Mouse (Mus musculus): ENCODE data around the gene Hspa8. TPM values are rescaled to one million over a fixed set of nuclear protein-coding genes. Genes with fewer than 3 reads are reported as not detected.

Gene Hspa8
- polyA plus RNA-seq, 3 experiments from 2014 or later, result 2,551 to 3,273 (median 2,898) TPM

DNA sequence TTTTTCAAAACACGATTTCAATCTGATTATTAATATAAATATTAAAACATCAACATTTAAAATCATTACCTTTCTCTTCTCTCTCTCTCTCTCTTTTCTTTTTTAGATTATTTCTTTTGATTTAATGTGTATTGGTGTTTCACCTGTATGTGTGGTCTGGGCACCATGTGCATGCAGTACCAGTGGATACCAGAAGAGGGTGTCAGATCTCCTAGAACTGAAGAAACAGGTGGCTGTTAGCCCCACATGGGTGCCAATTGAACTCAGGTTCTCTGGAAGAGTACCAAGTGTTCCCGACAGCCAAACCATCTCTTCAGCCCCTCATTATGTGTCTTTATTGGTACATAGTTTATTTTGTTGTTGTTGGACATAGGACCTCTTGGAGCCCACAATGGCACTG, 11.1 kb downstream of the Hspa8 start:
- ATAC-seq, result no peak

GRCm38 (mm10) chr9:40814060-40814459, 13.3 kb downstream of the Hspa8 start:
- ATAC-seq, result peak; percentile 91

GRCm38 (mm10) chr9:40817325-40818028, 16.7 kb downstream of the Hspa8 start:
- no peak for ATAC-seq

- no peak for ATAC-seq
Measured at GRCm38 (mm10) chr9:40825601-40826000, 24.8 kb downstream of the Hspa8 start.

DNA sequence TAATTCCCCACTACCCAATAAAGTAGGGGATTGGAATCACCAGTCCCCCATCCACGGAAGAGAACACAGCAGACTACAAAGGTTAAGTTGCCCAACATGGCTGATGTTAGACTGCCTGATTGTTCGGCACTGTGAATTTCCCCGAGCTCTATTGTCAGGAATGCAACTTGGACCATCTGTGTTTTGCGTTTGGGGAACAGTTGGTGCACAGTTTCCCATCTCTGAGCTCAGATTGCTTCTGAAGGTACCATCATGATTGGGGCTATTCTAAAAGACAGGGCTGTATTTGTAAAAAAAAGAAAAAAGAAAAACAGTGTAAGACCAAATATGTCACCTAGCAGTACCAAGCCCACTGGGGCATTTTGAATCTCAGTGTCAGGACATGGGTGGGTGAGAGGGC, 26.6 kb downstream of the Hspa8 start:
- no peak for ATAC-seq

DNA sequence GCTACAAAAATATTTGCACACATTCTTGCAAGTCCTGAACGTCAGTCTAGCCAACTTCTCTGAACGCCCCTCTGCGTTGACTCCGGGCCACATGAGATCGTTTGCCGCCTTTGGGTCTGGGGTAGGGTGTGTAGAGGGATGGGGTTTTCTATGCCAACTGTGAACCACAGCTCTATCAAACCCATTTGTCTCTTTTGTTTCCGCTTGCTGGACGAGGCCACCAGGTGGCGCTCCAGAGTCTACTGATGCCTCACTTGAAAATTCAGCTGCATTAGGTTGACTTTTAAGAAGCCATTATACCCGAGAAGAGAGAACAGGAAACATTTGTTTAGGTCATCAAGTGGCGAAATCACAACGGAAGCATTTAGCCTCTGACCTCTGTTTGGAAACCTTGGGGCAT, 33.8 kb downstream of the Hspa8 start:
- ATAC-seq, result no peak

GRCm38 (mm10) chr9:40836681-40837080, 35.9 kb downstream of the Hspa8 start:
- no peak for ATAC-seq

- no peak for ATAC-seq
Measured at GRCm38 (mm10) chr9:40839662-40840061, 38.9 kb downstream of the Hspa8 start.

DNA sequence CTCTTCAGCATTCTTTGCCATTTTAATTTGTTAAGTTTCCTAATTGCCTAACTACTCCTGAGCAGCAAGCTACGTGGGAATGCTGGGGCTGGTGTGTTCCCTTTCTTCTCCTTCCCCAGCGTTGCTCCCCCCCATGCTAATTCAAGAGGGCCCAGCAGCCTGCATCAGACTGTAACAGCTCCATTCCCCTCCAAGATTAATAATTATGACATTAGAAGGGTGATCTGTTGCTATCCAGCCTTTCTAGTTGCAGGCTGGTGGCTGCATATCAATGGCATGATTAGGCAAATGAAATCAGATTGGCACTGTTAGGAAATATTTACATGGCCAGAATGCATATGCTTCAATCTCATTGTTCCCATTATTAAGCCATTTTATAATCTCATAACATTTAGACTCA, 50.7 kb downstream of the Hspa8 start:
- ATAC-seq, result no peak

GRCm38 (mm10) chr9:40858461-40859160, 57.8 kb downstream of the Hspa8 start:
- ATAC-seq, result no peak

- no peak for ATAC-seq
Measured at GRCm38 (mm10) chr9:40859196-40859595, 58.4 kb downstream of the Hspa8 start.

Other genes starting within 250 kb of the Hspa8 start
- gene Gm21915, start 130.4 kb upstream of the Hspa8 start, polyA plus RNA-seq (2017; shearing (Covaris generic)), result not detected
- not detected for gene Clmp, start 115.0 kb upstream of the Hspa8 start, polyA plus RNA-seq (2017; shearing (Covaris generic))
- not detected for gene Bsx, start 73.1 kb downstream of the Hspa8 start, polyA plus RNA-seq (2017; shearing (Covaris generic))
- not detected for gene Jhy, start 163.1 kb downstream of the Hspa8 start, polyA plus RNA-seq (2017; shearing (Covaris generic))
- 10 to 100 TPM in 1 of 3 experiments, 1 to 10 TPM in 2; 2.8 to 21.3 (median 3.2) TPM for gene Crtam, start 203.6 kb downstream of the Hspa8 start, polyA plus RNA-seq (2017; shearing (Covaris generic))